Mouse (Mus musculus): Measurements from ENCODE around the gene Pik3r1. TPM values are rescaled to one million over a fixed set of nuclear protein-coding genes. Genes with fewer than 3 reads are reported as not detected.

The Pik3r1 gene
- total and polyA plus RNA-seq, 3 experiments, result 23.7 to 132 (median 111) TPM

DNA sequence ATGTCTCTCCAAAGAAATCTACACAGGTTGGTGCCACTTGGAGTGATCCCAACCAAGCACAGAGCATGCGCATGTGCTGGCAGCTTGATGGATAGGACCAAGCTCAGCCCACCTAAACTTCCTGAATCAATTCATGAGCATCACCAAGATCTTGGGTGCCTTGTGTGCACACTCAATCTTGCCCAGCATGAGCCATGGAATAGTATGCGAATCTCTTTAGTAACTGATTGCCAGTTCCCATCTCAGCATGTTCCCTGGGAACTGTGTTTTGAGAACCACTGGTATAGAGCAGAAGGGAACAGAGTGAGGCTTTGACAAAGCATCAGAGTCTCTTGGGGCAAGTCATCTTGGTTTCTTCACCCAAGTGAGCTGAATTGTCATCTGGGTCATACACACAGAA lies 107.8 kb downstream of the Pik3r1 start:
- no peak overlapping the region for H3K27ac ChIP-seq
- intact Hi-C loops (cut with DNase I), result no loop called here
- no peak overlapping the region for H3K9ac ChIP-seq (ENCODE audit: low read depth, low read length)
- TF ChIP-seq EP300 (IDR thresholded peaks at IDR 0.05; ENCODE audit: insufficient read depth, low read depth, low read length) (no peak), CTCF (IDR thresholded peaks at IDR 0.05) (no peak), POLR2A (IDR thresholded peaks at IDR 0.05; ENCODE audit: insufficient read depth, low read depth, low read length) (no peak)
- H3K4me1 ChIP-seq (ENCODE audit: control insufficient read depth, insufficient read depth, low read length), result 0 out of 2 replicates have a peak, but pooled peaks cover 3% of the 10 kb centered on the region
- WGBS, result 93% methylated on average over 2 of the region's 2 CpGs
- no peak for DNase-seq
- no peak overlapping the region for H3K4me3 ChIP-seq
- H3K79me2 ChIP-seq (replicated peaks; ENCODE audit: control insufficient read depth, insufficient read depth, low read length), result no peaks in the 10 kb centered on the region
- H3K36me3 ChIP-seq (ENCODE audit: control insufficient read depth, insufficient read depth, low read length), result no peaks in the 10 kb centered on the region
- no peaks in the 10 kb centered on the region for H3K27me3 ChIP-seq (ENCODE audit: control insufficient read depth, insufficient read depth, low read length)

DNA sequence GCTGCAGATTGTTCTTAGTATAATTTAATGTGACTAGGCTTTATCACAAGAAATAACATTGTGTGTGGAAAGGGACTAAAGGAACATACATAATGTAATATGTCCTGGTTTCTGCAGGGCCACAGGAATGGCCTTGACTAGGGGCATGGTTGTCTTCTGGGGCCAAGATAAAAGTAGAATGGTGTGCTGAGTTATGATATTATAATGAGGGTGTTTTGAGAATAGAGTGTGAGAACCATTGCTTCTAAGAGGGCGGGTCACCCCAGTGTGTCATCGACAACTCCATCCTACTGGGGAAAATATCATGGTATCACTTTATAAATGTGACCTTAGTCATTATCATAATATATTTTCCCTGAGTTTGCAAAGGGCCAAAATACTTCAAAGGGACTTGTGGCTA lies 115.9 kb downstream of the Pik3r1 start:
- no peak overlapping the region for H3K4me3 ChIP-seq
- WGBS, result 89% methylated on average over 2 of the region's 2 CpGs
- H3K36me3 ChIP-seq (ENCODE audit: control insufficient read depth, insufficient read depth, low read length), result no peaks in the 10 kb centered on the region
- no peaks in the 10 kb centered on the region for H3K4me1 ChIP-seq (ENCODE audit: control insufficient read depth, insufficient read depth, low read length)
- no peak overlapping the region for H3K27ac ChIP-seq
- TF ChIP-seq CTCF (IDR thresholded peaks at IDR 0.05) (no peak), EP300 (IDR thresholded peaks at IDR 0.05; ENCODE audit: insufficient read depth, low read depth, low read length) (no peak), POLR2A (IDR thresholded peaks at IDR 0.05; ENCODE audit: insufficient read depth, low read depth, low read length) (no peak)
- H3K79me2 ChIP-seq (replicated peaks; ENCODE audit: control insufficient read depth, insufficient read depth, low read length), result no peaks in the 10 kb centered on the region
- intact Hi-C loops (cut with DNase I), result no loop called here
- no peak for DNase-seq
- no peak overlapping the region for H3K9ac ChIP-seq (ENCODE audit: low read depth, low read length)
- no peaks in the 10 kb centered on the region for H3K27me3 ChIP-seq (ENCODE audit: control insufficient read depth, insufficient read depth, low read length)

DNA sequence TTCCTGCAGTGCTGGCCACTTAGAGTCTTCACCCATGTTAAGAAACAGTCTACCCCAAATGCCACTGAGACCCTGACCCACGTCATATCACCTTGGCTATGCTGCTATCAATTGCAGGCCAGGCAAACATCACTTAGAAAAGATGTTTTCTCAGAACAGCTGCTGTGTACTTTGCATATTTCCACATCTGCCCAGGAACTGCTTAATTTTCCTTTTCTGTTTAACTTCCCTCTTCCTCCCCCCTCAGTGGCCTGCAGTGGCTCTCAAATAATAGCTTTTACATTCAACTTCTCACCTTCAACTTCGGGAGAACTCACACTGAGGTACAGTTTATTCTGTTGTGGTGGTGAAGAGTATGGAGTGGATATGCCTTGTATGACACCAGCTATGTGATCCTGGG lies 126.4 kb downstream of the Pik3r1 start:
- no peaks in the 10 kb centered on the region for H3K27me3 ChIP-seq (ENCODE audit: control insufficient read depth, insufficient read depth, low read length)
- H3K27ac ChIP-seq, result no peak overlapping the region
- no peaks in the 10 kb centered on the region for H3K79me2 ChIP-seq (replicated peaks; ENCODE audit: control insufficient read depth, insufficient read depth, low read length)
- no peaks in the 10 kb centered on the region for H3K36me3 ChIP-seq (ENCODE audit: control insufficient read depth, insufficient read depth, low read length)
- 71% methylated on average over 2 of the region's 2 CpGs for WGBS
- TF ChIP-seq EP300 (IDR thresholded peaks at IDR 0.05; ENCODE audit: insufficient read depth, low read depth, low read length), result no peak
- no peak for TF ChIP-seq CTCF (IDR thresholded peaks at IDR 0.05)
- no peak for TF ChIP-seq POLR2A (IDR thresholded peaks at IDR 0.05; ENCODE audit: insufficient read depth, low read depth, low read length)
- no peaks in the 10 kb centered on the region for H3K4me1 ChIP-seq (ENCODE audit: control insufficient read depth, insufficient read depth, low read length)
- no peak for DNase-seq
- no peak overlapping the region for H3K4me3 ChIP-seq
- no peak overlapping the region for H3K9ac ChIP-seq (ENCODE audit: low read depth, low read length)
- intact Hi-C loops (cut with DNase I), result no loop called here

DNA sequence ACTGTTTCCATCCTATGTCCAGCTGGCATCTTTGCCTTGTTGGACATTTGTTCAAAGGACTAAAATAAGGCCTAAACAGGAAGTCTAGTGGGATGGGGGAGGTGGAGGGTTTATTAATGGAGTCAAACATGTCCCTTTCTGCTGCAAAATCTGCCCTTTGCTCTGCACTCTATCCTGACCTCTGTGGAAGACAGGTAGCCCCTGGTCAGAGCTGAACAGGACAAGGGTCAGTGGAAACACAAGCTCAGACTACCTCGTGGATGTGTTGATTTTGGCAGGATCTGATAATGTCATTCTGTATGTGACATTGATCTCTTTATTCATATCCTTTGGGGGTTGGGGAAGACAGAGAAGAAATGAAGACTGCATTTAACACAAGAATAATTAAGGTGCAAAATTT lies 132.2 kb downstream of the Pik3r1 start:
- TF ChIP-seq EP300 (IDR thresholded peaks at IDR 0.05; ENCODE audit: insufficient read depth, low read depth, low read length) (no peak), POLR2A (IDR thresholded peaks at IDR 0.05; ENCODE audit: insufficient read depth, low read depth, low read length) (no peak), CTCF (IDR thresholded peaks at IDR 0.05) (no peak)
- no peak for DNase-seq
- H3K36me3 ChIP-seq (ENCODE audit: control insufficient read depth, insufficient read depth, low read length), result no peaks in the 10 kb centered on the region
- H3K27ac ChIP-seq, result no peak overlapping the region
- H3K4me3 ChIP-seq, result no peak overlapping the region
- no peaks in the 10 kb centered on the region; the same call in 1 of the 2 replicates for H3K4me1 ChIP-seq (ENCODE audit: control insufficient read depth, insufficient read depth, low read length)
- H3K27me3 ChIP-seq (ENCODE audit: control insufficient read depth, insufficient read depth, low read length), result no peaks in the 10 kb centered on the region
- no peak overlapping the region for H3K9ac ChIP-seq (ENCODE audit: low read depth, low read length)
- intact Hi-C loops (cut with DNase I), result no loop called here
- H3K79me2 ChIP-seq (replicated peaks; ENCODE audit: control insufficient read depth, insufficient read depth, low read length), result no peaks in the 10 kb centered on the region
- WGBS, result 17% methylated on average over 1 of the region's 1 CpGs

DNA sequence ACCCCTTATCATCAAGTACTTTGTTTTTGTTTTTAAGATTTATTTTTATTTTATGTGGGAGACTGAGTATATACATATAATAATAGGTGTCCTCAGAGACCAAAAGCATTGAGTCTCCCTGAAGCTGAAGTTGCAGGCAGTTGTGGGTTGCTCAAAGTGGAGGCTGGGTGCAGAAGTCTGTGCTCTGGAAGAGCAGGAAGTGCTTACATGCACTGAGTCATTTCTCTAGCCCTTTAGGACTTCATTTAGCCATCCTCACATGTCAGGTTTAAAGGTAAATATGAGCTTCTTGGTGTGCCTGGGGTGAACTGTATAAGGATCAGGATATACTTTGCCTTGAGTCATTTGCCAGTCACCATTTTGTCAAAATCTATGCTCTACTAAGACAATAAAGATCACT lies 133.6 kb downstream of the Pik3r1 start:
- no peak overlapping the region for H3K9ac ChIP-seq (ENCODE audit: low read depth, low read length)
- no peak overlapping the region for H3K27ac ChIP-seq
- no peaks in the 10 kb centered on the region; the same call in 1 of the 2 replicates for H3K4me1 ChIP-seq (ENCODE audit: control insufficient read depth, insufficient read depth, low read length)
- no peak for DNase-seq
- TF ChIP-seq CTCF (IDR thresholded peaks at IDR 0.05) (no peak), EP300 (IDR thresholded peaks at IDR 0.05; ENCODE audit: insufficient read depth, low read depth, low read length) (no peak), POLR2A (IDR thresholded peaks at IDR 0.05; ENCODE audit: insufficient read depth, low read depth, low read length) (no peak)
- intact Hi-C loops (cut with DNase I), result no loop called here
- no peaks in the 10 kb centered on the region for H3K27me3 ChIP-seq (ENCODE audit: control insufficient read depth, insufficient read depth, low read length)
- H3K4me3 ChIP-seq, result no peak overlapping the region
- no peaks in the 10 kb centered on the region for H3K36me3 ChIP-seq (ENCODE audit: control insufficient read depth, insufficient read depth, low read length)
- H3K79me2 ChIP-seq (replicated peaks; ENCODE audit: control insufficient read depth, insufficient read depth, low read length), result no peaks in the 10 kb centered on the region

DNA sequence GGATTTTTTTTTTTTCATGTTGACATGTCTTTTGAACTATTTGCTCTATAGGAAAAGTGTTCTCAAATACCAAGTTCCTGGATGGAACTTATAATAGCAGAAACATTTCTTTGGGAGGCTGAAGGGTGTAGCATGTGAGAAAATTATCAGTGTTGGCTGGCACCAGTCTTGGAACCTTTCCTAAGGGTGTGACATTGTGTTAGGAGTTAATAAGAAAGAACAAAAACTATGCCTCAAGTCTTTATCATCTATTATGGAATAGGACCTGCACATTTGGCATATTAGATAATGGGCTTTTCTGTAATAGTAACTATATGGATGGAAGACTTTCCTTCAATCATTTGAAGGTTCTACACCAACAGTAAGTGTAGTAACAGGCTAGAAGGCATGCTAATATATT lies 134.4 kb downstream of the Pik3r1 start:
- Histone ChIP-seq H3K36me3 (ENCODE audit: control insufficient read depth, insufficient read depth, low read length) (no peaks in the 10 kb centered on the region), H3K27ac (no peak overlapping the region), H3K4me1 (ENCODE audit: control insufficient read depth, insufficient read depth, low read length) (no peaks in the 10 kb centered on the region; the same call in 1 of the 2 replicates), H3K79me2 (replicated peaks; ENCODE audit: control insufficient read depth, insufficient read depth, low read length) (no peaks in the 10 kb centered on the region), H3K4me3 (no peak overlapping the region), H3K27me3 (ENCODE audit: control insufficient read depth, insufficient read depth, low read length) (no peaks in the 10 kb centered on the region), H3K9ac (ENCODE audit: low read depth, low read length) (no peak overlapping the region)
- no peak for DNase-seq
- TF ChIP-seq POLR2A (IDR thresholded peaks at IDR 0.05; ENCODE audit: insufficient read depth, low read depth, low read length) (no peak), EP300 (IDR thresholded peaks at IDR 0.05; ENCODE audit: insufficient read depth, low read depth, low read length) (no peak), CTCF (IDR thresholded peaks at IDR 0.05) (no peak)
- intact Hi-C loops (cut with DNase I), result no loop called here

All from heart, adult 2 months (tissue).